Mouse (Mus musculus): ENCODE measurements at regions not wholly inside any gene's neighbourhood (a gene's known extent, or its start where the extent isn't known, plus 50 kb on each side); places are given as distances from the start of the nearest gene placed in this dataset.

GRCm38 (mm10) chr6:7215880-7216279, 260.1 kb downstream of the Sdhaf3 start:
- DNase-seq (ENCODE audit: low spot score) (peak; percentile 58), ATAC-seq (ENCODE audit: low FRiP score, low read depth) (peak; percentile 37; the same call in 1 of the 2 replicates)
- no peak overlapping the region for H3K27ac ChIP-seq (replicated peaks; ENCODE audit: low read depth, low read length)
- 35% methylated on average over 4 of the region's 4 CpGs for WGBS
- no peaks in the 10 kb centered on the region for H3K9me3 ChIP-seq (ENCODE audit: control insufficient read depth, low read length)
- H3K9ac ChIP-seq (ENCODE audit: low read depth, low read length, severe bottlenecking) = no peak overlapping the region
- no peak overlapping the region for H3K4me2 ChIP-seq (replicated peaks; ENCODE audit: low read depth, low read length, severe bottlenecking)
- no peaks in the 10 kb centered on the region for H3K27me3 ChIP-seq (ENCODE audit: control insufficient read depth, insufficient read depth, low read length)
- H3K4me3 ChIP-seq (replicated peaks; ENCODE audit: low read length) = no peak overlapping the region
- TF ChIP-seq POLR2A (IDR thresholded peaks at IDR 0.05; ENCODE audit: borderline replicate concordance, extremely low read depth, insufficient read depth, insufficient read length) = no peak
- no peaks in the 10 kb centered on the region for H3K4me1 ChIP-seq (ENCODE audit: control insufficient read depth, insufficient read depth, low read length)
- no peaks in the 10 kb centered on the region for H3K36me3 ChIP-seq (ENCODE audit: control insufficient read depth, insufficient read depth, low read length)

DNA sequence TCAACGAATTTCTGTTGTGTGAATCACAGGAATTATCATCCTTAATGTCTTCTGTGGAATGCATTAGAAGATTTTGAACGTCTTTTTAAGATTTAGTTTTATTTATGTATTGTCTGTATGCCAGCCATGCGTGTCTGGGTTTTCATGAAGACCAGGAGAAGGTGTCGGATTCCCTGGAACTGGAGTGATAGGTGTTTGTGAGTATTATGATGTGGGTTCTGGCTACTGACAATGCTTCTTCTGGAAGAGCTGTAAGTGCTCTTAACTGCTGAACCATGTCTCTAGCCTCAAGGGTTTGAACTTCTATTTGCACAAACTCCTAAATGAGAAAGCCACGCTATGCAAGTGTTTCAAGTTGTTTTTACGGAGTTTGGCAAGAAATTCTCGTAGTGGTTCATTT, 296.5 kb downstream of the Sdhaf3 start:
- Histone ChIP-seq H3K4me2 (replicated peaks; ENCODE audit: low read depth, low read length, severe bottlenecking) (no peak overlapping the region), H3K36me3 (ENCODE audit: control insufficient read depth, insufficient read depth, low read length) (no peaks in the 10 kb centered on the region), H3K4me3 (replicated peaks; ENCODE audit: low read length) (no peak overlapping the region), H3K27me3 (ENCODE audit: control insufficient read depth, insufficient read depth, low read length) (no peaks in the 10 kb centered on the region), H3K9ac (ENCODE audit: low read depth, low read length, severe bottlenecking) (no peak overlapping the region), H3K4me1 (ENCODE audit: control insufficient read depth, insufficient read depth, low read length) (no peaks in the 10 kb centered on the region), H3K9me3 (ENCODE audit: control insufficient read depth, low read length) (no peaks in the 10 kb centered on the region), H3K27ac (replicated peaks; ENCODE audit: low read depth, low read length) (no peak overlapping the region)
- no peak for TF ChIP-seq POLR2A (IDR thresholded peaks at IDR 0.05; ENCODE audit: borderline replicate concordance, extremely low read depth, insufficient read depth, insufficient read length)
- ATAC-seq (ENCODE audit: low FRiP score, low read depth) (no peak), DNase-seq (ENCODE audit: low spot score) (no peak)
- 64% methylated on average over 7 of the region's 7 CpGs for whole genome bisulfite sequencing

DNA sequence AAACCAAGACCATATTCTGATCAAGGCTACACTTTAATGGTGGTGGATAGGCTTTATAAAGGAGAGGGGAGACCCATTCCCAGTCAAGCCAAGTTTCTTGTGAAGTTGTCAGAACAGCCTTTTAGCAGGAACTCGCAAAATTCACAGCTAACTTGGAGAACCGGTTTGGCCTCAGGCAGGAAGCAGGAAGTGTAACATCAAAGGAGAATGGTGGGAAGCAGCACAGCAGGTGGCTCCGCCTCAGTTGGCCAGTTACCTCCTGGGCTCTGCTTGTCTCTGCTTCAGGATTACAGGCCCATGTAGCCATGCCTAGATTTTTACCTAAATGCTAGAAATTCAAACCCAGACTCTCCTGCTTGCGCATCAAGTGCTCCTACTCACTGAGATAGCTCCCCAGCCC, 277.2 kb upstream of the Tac1 start:
- H3K27me3 ChIP-seq (ENCODE audit: control insufficient read depth, insufficient read depth, low read length) = no peaks in the 10 kb centered on the region
- no peaks in the 10 kb centered on the region for H3K36me3 ChIP-seq (ENCODE audit: control insufficient read depth, insufficient read depth, low read length)
- no peak overlapping the region for H3K9ac ChIP-seq (ENCODE audit: low read depth, low read length, severe bottlenecking)
- H3K27ac ChIP-seq (replicated peaks; ENCODE audit: low read depth, low read length) = no peak overlapping the region
- DNase-seq (ENCODE audit: low spot score) (peak; percentile 12), ATAC-seq (ENCODE audit: low FRiP score, low read depth) (no peak)
- H3K4me2 ChIP-seq (replicated peaks; ENCODE audit: low read depth, low read length, severe bottlenecking) = no peak overlapping the region
- H3K4me3 ChIP-seq (replicated peaks; ENCODE audit: low read length) = no peak overlapping the region
- no peaks in the 10 kb centered on the region for H3K9me3 ChIP-seq (ENCODE audit: control insufficient read depth, low read length)
- H3K4me1 ChIP-seq (ENCODE audit: control insufficient read depth, insufficient read depth, low read length) = no peaks in the 10 kb centered on the region
- no peak for TF ChIP-seq POLR2A (IDR thresholded peaks at IDR 0.05; ENCODE audit: borderline replicate concordance, extremely low read depth, insufficient read depth, insufficient read length)
- WGBS = 25% methylated on average over 4 of the region's 4 CpGs

DNA sequence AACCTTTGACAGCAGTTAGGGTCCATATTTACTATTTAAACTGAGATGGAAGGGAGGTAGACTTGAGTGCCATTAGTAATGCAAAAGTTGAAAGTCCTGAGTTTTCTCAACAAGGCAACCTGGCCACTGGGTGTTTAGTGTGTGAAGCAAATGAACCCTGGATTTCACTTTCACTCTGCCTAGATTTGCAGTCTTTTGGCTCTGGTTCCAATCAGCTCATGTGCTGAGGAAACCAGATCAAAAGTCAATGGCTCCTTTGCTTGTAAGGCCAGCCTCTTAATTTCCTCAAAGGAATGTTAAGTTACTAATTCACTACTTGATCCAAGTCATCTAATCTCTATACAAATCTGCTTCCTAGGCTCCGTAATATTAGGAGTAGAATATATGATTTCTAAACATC, 247.7 kb upstream of the Tac1 start:
- no peak for DNase-seq (ENCODE audit: low spot score)
- H3K4me2 ChIP-seq (replicated peaks; ENCODE audit: low read depth, low read length, severe bottlenecking) = no peak overlapping the region
- H3K9ac ChIP-seq (ENCODE audit: low read depth, low read length, severe bottlenecking) = no peak overlapping the region
- 77% methylated on average over 1 of the region's 1 CpGs for WGBS
- H3K4me3 ChIP-seq (replicated peaks; ENCODE audit: low read length) = no peak overlapping the region
- H3K36me3 ChIP-seq (ENCODE audit: control insufficient read depth, insufficient read depth, low read length) = no peaks in the 10 kb centered on the region
- ATAC-seq (ENCODE audit: low FRiP score, low read depth) = no peak
- H3K27ac ChIP-seq (replicated peaks; ENCODE audit: low read depth, low read length) = no peak overlapping the region
- no peaks in the 10 kb centered on the region for H3K4me1 ChIP-seq (ENCODE audit: control insufficient read depth, insufficient read depth, low read length)
- H3K9me3 ChIP-seq (ENCODE audit: control insufficient read depth, low read length) = no peaks in the 10 kb centered on the region
- TF ChIP-seq POLR2A (IDR thresholded peaks at IDR 0.05; ENCODE audit: borderline replicate concordance, extremely low read depth, insufficient read depth, insufficient read length) = no peak
- no peaks in the 10 kb centered on the region for H3K27me3 ChIP-seq (ENCODE audit: control insufficient read depth, insufficient read depth, low read length)

GRCm38 (mm10) chr6:7313496-7313895, 241.2 kb upstream of the Tac1 start:
- Histone ChIP-seq H3K9ac (ENCODE audit: low read depth, low read length, severe bottlenecking) (no peak overlapping the region), H3K4me2 (replicated peaks; ENCODE audit: low read depth, low read length, severe bottlenecking) (no peak overlapping the region), H3K4me1 (ENCODE audit: control insufficient read depth, insufficient read depth, low read length) (no peaks in the 10 kb centered on the region), H3K27ac (replicated peaks; ENCODE audit: low read depth, low read length) (no peak overlapping the region), H3K4me3 (replicated peaks; ENCODE audit: low read length) (no peak overlapping the region), H3K27me3 (ENCODE audit: control insufficient read depth, insufficient read depth, low read length) (no peaks in the 10 kb centered on the region), H3K36me3 (ENCODE audit: control insufficient read depth, insufficient read depth, low read length) (no peaks in the 10 kb centered on the region), H3K9me3 (ENCODE audit: control insufficient read depth, low read length) (no peaks in the 10 kb centered on the region)
- ATAC-seq (ENCODE audit: low FRiP score, low read depth) = no peak
- WGBS = 84% methylated on average over 3 of the region's 3 CpGs
- DNase-seq (ENCODE audit: low spot score) = no peak
- no peak for TF ChIP-seq POLR2A (IDR thresholded peaks at IDR 0.05; ENCODE audit: borderline replicate concordance, extremely low read depth, insufficient read depth, insufficient read length)

DNA sequence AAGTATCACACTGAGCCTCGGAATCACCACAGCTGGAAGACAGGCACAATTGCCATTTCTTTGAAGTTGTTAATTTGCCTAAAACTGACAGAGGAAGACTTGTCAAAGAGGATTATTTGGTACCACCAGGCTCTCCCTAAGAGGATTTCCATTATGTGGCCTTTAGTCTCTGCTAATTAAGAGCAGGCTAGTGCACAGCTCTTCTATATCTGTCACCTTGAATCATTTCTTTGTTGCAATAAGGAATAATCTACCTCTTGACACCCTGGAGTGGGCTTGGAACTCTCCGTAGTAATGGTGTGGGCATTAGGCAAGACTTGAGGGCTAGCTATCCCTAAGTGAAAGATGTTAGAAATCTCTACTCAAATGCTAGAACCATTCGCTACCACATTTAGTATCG, 227.7 kb upstream of the Tac1 start:
- Histone ChIP-seq H3K9me3 (ENCODE audit: control insufficient read depth, low read length) (no peaks in the 10 kb centered on the region), H3K4me1 (ENCODE audit: control insufficient read depth, insufficient read depth, low read length) (no peaks in the 10 kb centered on the region), H3K27ac (replicated peaks; ENCODE audit: low read depth, low read length) (no peak overlapping the region), H3K4me2 (replicated peaks; ENCODE audit: low read depth, low read length, severe bottlenecking) (no peak overlapping the region), H3K9ac (ENCODE audit: low read depth, low read length, severe bottlenecking) (no peak overlapping the region), H3K4me3 (replicated peaks; ENCODE audit: low read length) (no peak overlapping the region), H3K36me3 (ENCODE audit: control insufficient read depth, insufficient read depth, low read length) (no peaks in the 10 kb centered on the region), H3K27me3 (ENCODE audit: control insufficient read depth, insufficient read depth, low read length) (no peaks in the 10 kb centered on the region)
- WGBS = 62% methylated on average over 4 of the region's 4 CpGs
- no peak for TF ChIP-seq POLR2A (IDR thresholded peaks at IDR 0.05; ENCODE audit: borderline replicate concordance, extremely low read depth, insufficient read depth, insufficient read length)
- DNase-seq (ENCODE audit: low spot score) = no peak
- ATAC-seq (ENCODE audit: low FRiP score, low read depth) = no peak

All from limb, embryonic 14.5 days (tissue).